Mouse (Mus musculus) megakaryocyte, embryonic 14.5 days (primary cell): ENCODE results near the gene Srsf2. TPM values are rescaled to one million over a fixed set of nuclear protein-coding genes. Genes with fewer than 3 reads are reported as not detected.

Experiments
- H3K27me3 ChIP-seq: replicated peaks from 2 replicates; pipeline ENCODE3; 2012; ENCODE audit warnings: inconsistent platforms
- H3K36me3 ChIP-seq: replicated peaks from 2 replicates; pipeline ENCODE3; 2012; ENCODE audit warnings: low read length, inconsistent platforms, mixed read lengths
- H3K4me1 ChIP-seq: 2 replicates; pipeline ENCODE4 v1.6.1; 2012; ENCODE audit warnings: inconsistent platforms
- H3K4me3 ChIP-seq: replicated peaks from 2 replicates; pipeline ENCODE3; 2012; ENCODE audit warnings: moderate library complexity, mild to moderate bottlenecking, inconsistent platforms
- H3K9me3 ChIP-seq: 2 replicates; pipeline ENCODE4 v1.6.1; 2012; ENCODE audit warnings: inconsistent platforms
- FLI1 ChIP-seq: IDR thresholded peaks from 2 replicates; pipeline ENCODE4 v1.6.1; 2012; ENCODE audit warnings: low read length, inconsistent platforms, mixed read lengths
- GATA1 ChIP-seq: IDR thresholded peaks from 3 replicates; pipeline ENCODE4 v1.6.1; 2012; ENCODE audit warnings: mixed read lengths, low read length, inconsistent platforms, borderline replicate concordance
- polyA plus RNA-seq: library from polyadenylated mRNA; stranded (reverse); fragments of >175 nt; gene quantifications from 2 replicates; pipeline ENCODE4 v1.2.3, GENCODE M21; 2012; ENCODE audit warnings: low replicate concordance; ENCODE audit not compliant: insufficient read depth

Gene Srsf2
- polyA plus RNA-seq, 1 experiment: 784 TPM

DNA sequence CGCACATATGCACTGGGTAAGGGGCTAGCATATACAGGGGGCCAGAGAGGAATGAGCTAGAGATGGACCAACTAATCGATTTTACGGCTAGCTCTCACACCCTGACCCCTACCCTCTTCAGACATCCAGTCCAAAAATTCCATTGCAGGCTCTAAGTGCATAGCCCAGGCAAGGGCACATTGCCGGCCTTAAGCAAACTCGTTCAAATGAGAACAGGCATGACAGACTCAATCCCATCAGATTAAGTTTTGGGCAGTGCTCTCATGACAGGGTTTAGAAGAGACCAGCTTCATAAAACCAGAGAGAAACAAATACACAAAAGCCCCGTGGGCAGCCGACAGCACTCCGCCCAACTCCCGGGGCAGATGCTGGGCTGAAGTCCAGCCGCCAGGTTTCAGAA is 30.7 kb downstream of the Srsf2 start:
- Histone ChIP-seq H3K27me3 (peaks cover 76% of the 10 kb centered on the region), H3K9me3 (no peaks in the 10 kb centered on the region), H3K4me3 (no peak overlapping the region), H3K36me3 (no peaks in the 10 kb centered on the region), H3K4me1 (peaks cover 24% of the 10 kb centered on the region)
- TF ChIP-seq FLI1: no peak
- TF ChIP-seq GATA1: no peak

DNA sequence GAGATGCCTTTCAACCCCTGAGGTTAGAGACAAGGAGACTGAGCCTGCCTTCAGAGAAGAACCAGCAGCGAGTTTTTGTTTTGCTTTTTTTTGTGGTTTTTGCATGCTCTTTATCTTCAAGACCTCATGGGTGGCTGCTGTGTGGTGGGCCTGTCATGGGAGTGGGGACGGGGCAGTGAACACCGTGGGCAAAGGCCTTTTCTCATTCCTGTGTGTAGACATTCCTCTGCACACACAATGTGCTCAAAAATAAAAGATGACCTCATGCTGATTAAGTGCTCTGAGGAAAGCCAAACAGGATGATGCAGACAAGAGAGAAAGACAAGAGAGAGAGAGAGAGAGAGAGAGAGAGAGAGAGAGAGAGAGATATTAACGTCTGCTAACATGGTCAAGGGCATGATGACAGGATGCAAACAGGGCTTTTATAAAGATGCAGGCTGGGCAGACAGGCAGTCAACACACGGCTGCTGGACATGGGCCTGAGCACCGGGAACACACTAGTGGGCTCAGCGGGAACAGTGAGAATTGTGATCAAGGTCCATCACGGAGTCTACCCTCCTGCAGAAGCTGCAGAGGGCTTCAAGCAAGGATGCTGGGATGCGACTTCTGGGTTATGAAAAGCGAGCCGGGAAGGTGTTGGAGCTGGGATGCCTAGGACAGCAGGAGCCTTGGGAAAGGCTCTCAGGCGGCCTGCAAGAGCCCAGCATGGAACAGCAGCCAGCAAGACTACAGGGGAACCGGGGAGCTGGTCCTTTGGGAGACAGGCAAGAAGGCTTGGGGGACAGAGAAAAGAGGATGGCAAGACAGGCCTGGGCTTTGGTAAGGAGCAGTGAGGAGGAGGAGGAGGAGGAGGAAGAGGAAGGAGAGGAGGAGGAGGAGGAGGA is 31.6 kb downstream of the Srsf2 start:
- no peaks in the 10 kb centered on the region for H3K9me3 ChIP-seq
- TF ChIP-seq FLI1 (no peak), GATA1 (no peak)
- peaks cover 18% of the 10 kb centered on the region for H3K4me1 ChIP-seq
- H3K27me3 ChIP-seq: peaks cover 76% of the 10 kb centered on the region
- no peaks in the 10 kb centered on the region for H3K36me3 ChIP-seq
- no peak overlapping the region for H3K4me3 ChIP-seq

DNA sequence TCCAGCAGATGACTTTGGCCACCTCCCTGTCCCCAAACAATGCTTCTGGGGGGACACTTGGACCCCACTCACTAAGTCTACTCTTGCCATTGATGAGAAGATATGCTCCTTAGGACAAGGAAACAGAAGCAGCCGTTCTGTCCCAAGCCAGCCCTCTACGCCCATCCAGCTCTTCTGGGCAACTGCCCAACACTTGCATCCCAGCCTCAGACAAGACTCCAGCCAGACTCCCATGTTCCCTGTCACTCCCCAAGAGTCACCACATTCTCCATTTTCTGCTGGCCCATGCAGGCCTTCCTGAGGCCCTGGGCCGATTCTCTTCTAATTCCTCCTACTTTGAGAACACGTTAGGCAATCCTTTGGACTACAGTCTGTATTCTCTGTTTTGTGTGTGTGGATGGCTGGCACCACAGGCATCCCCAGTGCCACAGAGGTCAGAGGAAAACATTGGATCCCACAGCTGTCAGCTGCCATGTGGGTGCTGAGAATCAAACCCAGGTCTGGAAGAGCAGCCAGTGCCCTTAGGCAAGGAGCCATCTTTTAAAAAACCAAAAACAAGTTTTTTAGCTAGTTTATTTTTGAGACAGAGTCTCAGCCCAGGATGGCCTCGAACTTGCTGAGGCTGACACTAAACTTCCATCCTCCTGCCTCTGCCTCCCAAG is 32.8 kb downstream of the Srsf2 start:
- H3K4me1 ChIP-seq: peaks cover 18% of the 10 kb centered on the region
- H3K9me3 ChIP-seq: no peaks in the 10 kb centered on the region
- H3K27me3 ChIP-seq: peaks cover 73% of the 10 kb centered on the region
- no peaks in the 10 kb centered on the region for H3K36me3 ChIP-seq
- TF ChIP-seq FLI1: no peak
- TF ChIP-seq GATA1: no peak
- H3K4me3 ChIP-seq: no peak overlapping the region

DNA sequence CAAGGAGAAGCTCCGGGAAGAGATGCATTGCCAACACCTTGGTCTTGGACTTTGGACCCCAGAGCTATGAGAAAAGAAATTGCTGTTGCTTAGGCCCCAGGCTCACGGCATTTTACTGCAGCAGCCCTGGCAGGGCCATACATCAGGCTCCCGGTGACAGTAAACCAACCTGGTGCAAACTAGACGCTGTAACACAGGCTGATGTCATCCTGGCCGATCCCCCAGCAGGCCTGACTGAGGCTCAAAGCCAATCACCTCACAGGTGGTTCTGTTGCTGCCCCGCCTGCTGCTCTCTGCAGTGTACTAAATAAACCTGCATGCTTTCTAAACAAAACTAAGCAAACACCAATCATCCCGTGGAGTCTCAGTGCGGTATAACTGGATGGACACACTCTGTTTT is 34.2 kb downstream of the Srsf2 start:
- H3K36me3 ChIP-seq: no peaks in the 10 kb centered on the region
- no peak overlapping the region for H3K4me3 ChIP-seq
- H3K27me3 ChIP-seq: peaks cover 84% of the 10 kb centered on the region
- H3K4me1 ChIP-seq: peaks cover 23% of the 10 kb centered on the region
- H3K9me3 ChIP-seq: no peaks in the 10 kb centered on the region
- no peak for TF ChIP-seq FLI1
- TF ChIP-seq GATA1: no peak

DNA sequence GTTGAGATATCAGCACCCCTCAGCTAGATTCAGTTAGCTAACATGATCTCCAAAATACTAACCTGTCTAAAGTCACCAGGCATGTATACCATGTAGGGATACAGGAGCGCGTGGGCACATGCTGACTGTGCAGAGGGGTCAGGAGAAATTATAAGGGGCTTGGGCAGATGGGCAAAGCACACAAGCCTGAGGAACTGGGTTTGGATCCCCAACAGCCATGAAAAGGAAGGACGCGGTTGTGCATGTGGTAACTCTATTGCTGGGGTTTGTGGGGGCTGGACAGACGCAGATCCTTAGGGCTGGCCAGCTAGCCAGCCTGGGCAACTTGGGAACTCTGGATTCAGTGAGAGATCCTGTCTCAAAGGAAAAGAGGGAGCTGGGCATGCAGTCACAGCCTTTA is 35.3 kb downstream of the Srsf2 start:
- H3K27me3 ChIP-seq: peaks cover 90% of the 10 kb centered on the region
- no peak overlapping the region for H3K4me3 ChIP-seq
- H3K36me3 ChIP-seq: no peaks in the 10 kb centered on the region
- TF ChIP-seq FLI1 (no peak), GATA1 (no peak)
- H3K4me1 ChIP-seq: peaks cover 26% of the 10 kb centered on the region
- H3K9me3 ChIP-seq: no peaks in the 10 kb centered on the region

DNA sequence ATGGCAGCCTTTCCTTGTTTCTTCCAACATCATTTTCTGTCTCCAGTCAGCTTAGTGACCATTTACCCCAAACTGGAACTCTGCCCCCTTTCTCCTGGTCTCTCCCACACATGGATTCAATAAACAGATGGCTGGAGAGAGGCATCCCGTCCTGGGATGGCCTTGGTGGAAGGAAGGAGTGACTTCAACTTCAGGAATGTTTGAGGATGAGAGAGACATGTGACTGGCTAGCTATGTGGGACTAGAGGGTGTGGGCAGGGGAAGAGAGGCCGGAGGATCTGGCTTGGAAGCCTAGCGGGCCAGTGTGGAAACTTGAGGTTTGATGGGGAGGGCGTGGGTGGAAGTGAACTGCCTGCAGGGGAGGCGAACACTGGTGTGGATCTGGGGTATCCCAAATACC is 36.1 kb downstream of the Srsf2 start:
- H3K4me1 ChIP-seq: peaks cover 25% of the 10 kb centered on the region
- no peaks in the 10 kb centered on the region for H3K36me3 ChIP-seq
- no peak overlapping the region for H3K4me3 ChIP-seq
- H3K27me3 ChIP-seq: peaks cover 86% of the 10 kb centered on the region
- H3K9me3 ChIP-seq: no peaks in the 10 kb centered on the region
- no peak for TF ChIP-seq GATA1
- no peak for TF ChIP-seq FLI1

DNA sequence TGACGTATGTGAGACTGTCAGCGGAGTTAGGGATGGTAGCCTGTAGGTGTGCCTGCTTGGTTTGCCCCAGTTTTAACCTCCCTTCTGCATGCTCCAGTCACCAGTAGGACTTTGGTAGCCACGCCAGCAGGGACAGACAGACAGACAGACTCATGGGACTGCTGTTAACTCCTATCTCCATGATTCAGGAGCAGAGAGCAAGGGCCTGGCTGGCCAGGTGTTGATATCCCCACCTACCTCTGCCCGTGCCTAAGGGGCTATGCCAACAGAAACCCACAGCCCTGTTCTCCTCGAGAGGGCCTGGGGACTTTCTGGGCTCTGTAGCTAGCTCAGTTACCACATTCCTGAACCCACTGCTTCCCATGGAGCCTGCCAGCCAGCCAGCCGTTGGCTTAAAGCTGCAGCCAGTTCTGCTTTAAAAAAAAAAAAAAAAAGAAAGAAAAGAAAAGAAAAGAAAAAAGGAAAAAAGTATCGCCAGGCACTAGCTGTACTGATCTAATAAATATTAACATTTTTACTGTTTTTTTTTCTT is 37.9 kb downstream of the Srsf2 start:
- Histone ChIP-seq H3K9me3 (no peaks in the 10 kb centered on the region), H3K36me3 (no peaks in the 10 kb centered on the region), H3K4me3 (no peak overlapping the region), H3K4me1 (peaks cover 23% of the 10 kb centered on the region), H3K27me3 (peaks cover 89% of the 10 kb centered on the region)
- TF ChIP-seq GATA1 (no peak), FLI1 (no peak)

DNA sequence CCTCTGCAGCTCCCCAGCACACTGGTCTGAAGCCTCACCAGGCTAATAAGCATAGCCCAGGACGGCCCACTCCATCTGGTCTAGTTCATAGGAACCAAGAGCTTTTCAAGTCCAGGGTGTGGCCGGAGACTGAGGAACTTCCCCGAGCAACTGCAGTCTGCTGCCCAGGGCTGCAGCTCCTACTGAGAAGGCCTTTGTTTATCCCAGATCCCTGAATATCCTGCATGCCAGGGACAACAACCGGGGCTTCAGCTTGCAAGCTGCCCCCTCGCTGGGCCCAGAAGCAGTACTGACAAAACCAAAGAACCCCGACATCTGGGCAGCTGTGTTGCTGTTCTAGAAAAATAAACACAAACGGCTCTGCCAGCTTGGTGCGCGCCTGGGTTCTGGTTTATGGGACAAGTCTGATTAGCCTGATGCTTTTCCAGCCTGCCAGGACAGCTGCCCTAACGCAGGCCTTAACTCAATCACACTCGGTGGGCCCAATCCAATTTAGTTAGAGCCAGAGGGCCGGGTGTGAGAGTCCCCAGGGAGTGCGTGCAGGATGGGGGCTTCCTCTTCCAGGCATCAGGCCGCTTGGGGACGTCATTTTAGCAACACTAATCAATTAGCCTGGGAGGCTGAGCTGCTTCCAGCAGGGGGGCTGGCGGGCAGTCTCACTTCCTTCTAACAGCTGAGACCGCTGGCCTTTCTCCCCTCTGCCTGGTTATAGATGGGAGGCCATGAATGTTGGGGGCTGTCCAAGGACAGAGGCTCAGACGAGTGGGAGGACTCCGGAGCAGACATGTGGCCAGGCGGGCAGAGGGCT is 38.6 kb downstream of the Srsf2 start:
- peaks cover 23% of the 10 kb centered on the region for H3K4me1 ChIP-seq
- H3K9me3 ChIP-seq: no peaks in the 10 kb centered on the region
- peaks cover 89% of the 10 kb centered on the region for H3K27me3 ChIP-seq
- H3K36me3 ChIP-seq: no peaks in the 10 kb centered on the region
- H3K4me3 ChIP-seq: no peak overlapping the region
- no peak for TF ChIP-seq GATA1
- no peak for TF ChIP-seq FLI1

DNA sequence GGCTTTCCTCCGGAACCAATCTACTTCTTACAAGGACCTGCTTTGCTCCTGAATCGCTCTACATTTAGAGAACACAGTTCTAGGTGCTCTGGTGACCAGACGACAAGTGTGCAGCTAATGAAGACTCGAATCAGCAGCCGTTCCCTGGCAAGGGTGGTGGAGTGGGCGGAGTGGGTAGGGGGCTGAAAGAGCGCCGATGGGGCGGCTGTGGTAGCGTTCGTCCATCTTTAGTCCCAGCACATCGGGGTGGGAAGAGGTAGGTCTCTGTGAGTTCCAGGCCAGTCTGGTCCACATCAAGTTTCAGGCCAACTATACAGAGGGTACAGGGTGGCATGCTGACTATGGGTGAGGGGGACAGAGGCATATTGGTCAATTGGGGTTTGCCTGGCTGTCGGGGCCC is 39.3 kb downstream of the Srsf2 start:
- H3K36me3 ChIP-seq: no peaks in the 10 kb centered on the region
- H3K27me3 ChIP-seq: peaks cover 89% of the 10 kb centered on the region
- no peaks in the 10 kb centered on the region for H3K9me3 ChIP-seq
- no peak overlapping the region for H3K4me3 ChIP-seq
- H3K4me1 ChIP-seq: peaks cover 23% of the 10 kb centered on the region
- TF ChIP-seq GATA1 (no peak), FLI1 (no peak)
